Mouse (Mus musculus) lung, postnatal 36 days (tissue): Measurements from ENCODE around the gene Lzts2.
A peak's percentile ranks its signal among the peaks of the same experiment; 100 is the strongest.

ENCODE experiments used
- DNase-seq: peaks from one replicate; pipeline ENCODE4 v3.0.0; 2022; ENCODE audit warnings: mixed read lengths

Gene Lzts2

GRCm38 (mm10) chr19:45014335-45014971 lies at the start of gene Lzts2:
TSS of gene Lzts2 (plus strand) at chr19:45014414.
- DNase-seq = peak; percentile 54

GRCm38 (mm10) chr19:44965978-44966377 lies 48.2 kb upstream of the Lzts2 start:
- DNase-seq = no peak

GRCm38 (mm10) chr19:44968329-44968728 lies 45.9 kb upstream of the Lzts2 start:
- DNase-seq = no peak

- DNase-seq = no peak
These were observed 37.6 kb upstream of the Lzts2 start for GRCm38 (mm10) chr19:44976636-44977035.

DNA sequence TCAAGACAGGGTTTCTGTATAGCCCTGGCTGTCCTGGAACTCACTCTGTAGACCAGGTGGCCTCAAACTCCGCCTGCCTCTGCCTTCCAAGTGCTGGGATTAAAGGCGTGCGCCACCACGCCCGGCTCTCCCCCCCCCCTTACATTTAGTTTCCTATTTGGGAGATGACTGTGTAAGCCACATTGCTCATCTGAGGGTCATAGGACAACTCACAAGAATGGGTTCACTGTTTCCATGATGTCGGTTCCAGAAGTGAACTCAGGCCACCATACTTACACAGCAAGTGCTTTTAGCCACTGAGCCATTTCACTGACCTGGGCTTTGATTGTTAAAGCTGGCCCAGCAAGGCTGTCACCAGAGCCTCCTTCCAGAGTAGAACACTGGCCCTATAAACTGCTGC lies 37.1 kb upstream of the Lzts2 start:
- no peak for DNase-seq

DNA sequence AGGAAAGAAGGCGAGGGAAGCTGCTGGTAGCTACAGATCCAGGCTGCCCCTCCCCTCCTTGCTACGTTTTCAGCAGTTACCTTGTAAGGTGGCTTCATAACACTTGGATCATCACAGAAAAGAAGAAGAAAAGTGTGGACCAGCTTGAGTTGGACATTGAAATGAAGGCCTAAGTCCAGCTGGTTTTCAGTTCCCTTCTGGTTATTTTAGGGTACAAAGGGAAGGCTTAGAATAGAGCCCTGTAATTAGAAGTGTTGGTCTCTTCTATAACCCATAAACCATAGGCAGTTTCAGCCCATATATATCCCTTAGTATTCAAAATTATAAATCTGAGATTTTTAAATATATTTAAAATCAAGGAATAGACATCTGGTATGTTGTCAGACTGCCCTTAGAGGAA lies 33.4 kb upstream of the Lzts2 start:
- DNase-seq = no peak

DNA sequence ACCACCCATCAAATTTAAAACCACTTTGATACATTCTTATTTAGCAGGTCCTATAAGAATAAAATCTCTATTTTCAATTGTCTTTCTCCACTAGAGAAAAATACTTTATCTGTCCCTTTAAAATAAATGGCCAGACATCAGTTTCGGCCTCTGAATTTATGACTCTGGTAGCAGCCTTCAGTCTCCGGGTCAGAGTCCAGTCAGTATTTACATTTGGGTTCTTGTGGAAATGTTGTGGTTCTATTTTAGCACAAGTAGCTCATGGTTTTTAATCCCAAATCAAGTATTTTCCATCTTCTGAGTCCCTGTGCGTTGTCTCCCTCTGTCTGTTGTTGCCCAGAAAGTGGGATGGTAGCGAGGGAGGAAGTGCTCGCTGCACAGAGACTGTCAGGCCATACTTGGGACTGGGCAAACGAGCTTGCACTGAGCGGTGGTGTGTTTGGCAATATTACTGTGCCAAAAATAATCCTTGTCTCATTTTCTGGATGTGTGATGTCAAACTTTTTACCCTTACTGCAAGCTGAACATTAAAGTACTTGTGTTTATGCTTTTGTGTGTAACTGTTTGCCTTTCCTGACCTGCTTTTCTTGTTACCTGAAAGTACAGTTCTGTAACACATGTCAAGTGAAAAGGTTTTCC lies 31.6 kb upstream of the Lzts2 start:
- DNase-seq = no peak

DNA sequence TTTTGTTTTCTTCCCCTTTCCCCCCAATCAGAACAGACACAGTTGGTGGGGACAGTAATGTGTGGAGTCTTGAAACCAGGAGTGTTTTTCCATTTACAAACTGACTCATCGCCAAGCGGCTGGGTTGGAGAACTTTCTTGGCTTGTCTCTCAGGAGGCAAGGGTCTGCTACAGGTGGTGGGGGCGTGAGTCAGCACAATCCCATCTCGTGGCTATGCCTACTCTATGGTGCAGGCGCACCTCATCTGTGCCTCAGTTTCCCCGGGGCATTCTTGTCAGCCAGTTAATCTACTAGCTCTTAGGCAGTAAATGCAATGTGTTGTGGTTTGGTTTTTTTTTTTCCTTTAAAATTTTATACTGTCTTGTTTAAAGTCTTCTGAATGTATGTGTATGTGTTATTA lies 30.8 kb upstream of the Lzts2 start:
- no peak for DNase-seq

DNA sequence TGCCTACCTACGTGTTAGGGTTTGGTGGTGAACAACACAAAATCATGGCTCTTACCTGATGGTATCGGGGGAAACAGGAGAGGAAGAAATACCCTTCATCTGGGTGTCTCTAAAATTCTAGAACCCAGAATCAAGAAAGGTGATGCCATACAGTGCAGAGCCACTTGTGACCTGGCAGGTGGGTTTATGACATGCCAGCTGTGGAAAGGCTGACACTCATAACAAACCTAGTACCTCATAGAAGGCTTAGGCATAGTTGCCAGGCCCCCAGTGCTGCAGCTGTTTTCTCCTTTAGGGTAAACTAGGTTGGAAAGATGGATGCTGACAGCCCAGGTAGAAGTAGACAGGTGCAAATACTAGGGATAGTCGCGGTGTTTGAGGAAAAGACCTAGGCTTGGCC lies 29.8 kb upstream of the Lzts2 start:
- no peak for DNase-seq

DNA sequence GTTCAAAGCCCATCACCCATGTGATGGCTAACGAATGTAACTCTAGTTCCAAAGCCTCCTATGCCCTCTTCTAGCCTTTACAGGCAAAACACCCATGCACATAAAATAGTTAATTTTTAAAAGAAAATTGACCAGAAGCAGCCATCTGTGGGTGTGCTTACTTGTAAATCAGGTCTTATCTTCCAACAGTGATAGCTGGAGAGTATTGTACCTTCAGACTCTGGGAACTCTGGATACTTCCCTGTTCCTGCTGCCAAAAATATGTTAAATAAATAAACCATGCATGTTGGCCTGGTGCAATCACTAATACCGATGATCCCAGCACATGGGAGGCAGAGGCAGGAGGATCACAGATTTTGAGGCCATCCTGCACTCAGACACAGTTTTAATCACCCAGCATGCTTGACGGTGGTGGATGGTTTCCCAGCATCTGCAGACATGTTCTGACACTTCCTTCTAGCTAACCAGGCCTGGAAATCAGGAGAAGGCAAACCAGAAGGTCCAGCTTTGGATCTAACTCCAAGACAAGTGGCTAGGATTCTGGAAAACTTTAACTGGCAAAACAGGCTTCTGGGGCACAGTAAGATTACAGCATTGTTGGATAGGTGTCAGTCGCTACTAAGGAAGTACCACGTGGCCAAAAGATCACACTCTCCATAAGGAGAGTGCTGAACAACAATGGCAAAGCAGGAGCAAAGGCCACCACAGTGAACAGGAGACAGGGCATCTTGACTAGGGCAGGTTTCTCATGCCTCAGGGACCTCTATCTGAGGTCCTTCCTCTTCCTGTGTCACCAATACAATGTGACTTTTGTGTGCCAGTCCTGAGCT lies 28.8 kb upstream of the Lzts2 start:
- DNase-seq = no peak

GRCm38 (mm10) chr19:44987004-44987403 lies 27.2 kb upstream of the Lzts2 start:
- no peak for DNase-seq

- DNase-seq = no peak
These were observed 26.4 kb upstream of the Lzts2 start for GRCm38 (mm10) chr19:44987851-44988250.

DNA sequence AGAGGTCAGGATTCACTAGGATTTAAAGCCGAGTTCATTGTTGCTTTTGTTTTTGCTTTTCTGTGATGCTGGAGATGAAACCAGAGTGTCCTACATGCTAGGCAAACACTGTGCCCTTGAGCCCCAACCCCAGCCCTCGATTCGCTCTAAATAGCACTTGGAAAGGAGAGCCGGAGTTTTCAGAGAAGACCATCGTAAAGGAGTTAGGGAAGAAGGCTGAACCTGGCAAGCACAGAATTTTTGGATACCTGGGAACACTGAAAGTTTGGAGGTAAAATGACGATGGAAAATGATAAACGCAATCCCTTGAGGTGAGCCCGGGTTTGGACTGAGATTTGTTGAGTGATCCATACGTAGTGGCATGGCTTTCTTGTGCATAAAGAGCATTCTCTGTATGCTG lies 25.9 kb upstream of the Lzts2 start:
- DNase-seq = no peak

DNA sequence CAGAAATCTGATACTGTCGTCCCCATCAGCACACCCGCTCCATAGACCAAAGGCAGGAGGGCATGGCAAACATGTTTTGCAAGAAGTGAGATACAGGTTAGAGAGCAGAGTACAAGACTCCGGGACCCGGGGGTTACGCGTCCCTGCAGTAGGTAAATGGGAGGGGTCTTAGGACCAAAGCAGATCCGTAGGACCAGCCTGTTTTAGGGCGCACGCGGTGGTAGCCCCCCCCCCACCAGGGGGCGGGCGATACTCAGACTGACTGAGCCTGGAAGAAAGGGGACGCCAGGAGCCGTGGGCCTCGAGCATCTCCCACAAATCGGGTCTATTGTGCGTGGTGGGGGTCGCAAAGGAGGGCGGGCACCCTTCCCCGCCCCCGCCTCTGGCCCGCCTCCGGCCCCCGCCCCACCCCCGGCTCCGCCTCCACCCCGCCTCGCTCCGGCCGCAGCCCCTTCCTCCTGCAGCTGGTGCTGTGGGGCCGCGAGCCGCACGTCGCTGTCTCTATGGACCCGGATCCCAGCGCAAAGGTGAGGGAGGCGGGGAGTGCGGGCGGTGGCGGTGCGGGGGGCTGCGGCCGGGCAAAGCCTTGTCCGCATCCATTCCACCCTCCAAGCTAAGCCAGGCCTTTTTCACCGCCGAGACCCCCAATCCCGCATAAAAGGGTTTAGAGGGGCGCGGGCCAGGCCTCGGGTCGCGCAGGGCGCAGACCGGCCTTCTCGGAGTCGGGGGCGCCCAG lies 25.2 kb upstream of the Lzts2 start, which contains the start of gene Sema4g:
Gene Sema4g, plus strand, starts transcription at position 271 of the 736 bp plus-strand sequence.
- peak; percentile 30 for DNase-seq

- DNase-seq = no peak
These were observed 24.4 kb upstream of the Lzts2 start for GRCm38 (mm10) chr19:44989567-44990495.

GRCm38 (mm10) chr19:44991031-44991430 lies 23.2 kb upstream of the Lzts2 start:
- DNase-seq = no peak

GRCm38 (mm10) chr19:44992246-44992645 lies 22.0 kb upstream of the Lzts2 start:
- DNase-seq = no peak

DNA sequence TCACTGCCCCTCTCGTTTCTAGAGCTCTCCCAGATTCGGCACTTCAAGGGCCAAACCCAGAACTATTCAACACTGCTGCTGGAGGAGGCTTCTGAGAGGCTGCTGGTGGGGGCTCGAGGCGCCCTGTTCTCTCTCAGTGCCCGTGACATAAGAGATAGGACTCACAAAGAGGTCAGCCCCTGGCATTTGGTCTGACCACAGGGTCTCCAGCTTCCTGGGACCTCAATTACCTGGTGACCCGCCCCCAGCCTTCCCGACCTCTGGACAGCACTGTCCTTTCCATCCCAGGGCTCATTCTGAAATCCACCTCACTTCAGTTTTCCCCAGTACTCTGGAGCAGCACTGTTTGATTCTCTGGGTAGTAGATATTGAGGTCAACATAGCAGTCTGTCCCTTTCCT lies 21.5 kb upstream of the Lzts2 start:
- no peak for DNase-seq

DNA sequence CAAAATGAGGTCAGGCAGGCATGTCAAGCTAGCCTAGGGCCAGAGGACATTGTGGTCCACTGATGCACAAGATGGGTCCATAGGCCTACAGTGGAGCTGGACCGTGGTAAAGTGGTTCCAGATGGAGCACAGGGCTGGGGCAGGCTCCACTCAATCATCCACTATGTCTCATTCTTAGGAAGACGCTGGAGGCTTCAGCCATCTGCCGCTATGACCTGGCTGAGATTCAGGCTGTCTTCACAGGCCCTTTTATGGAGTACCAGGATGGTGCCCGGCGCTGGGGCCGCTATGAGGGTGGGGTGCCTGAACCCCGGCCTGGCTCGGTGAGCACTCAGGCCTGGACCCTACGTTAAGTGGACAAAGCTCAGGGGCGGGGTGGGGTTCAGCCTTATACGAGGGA lies 16.4 kb upstream of the Lzts2 start:
- no peak for DNase-seq

- DNase-seq = no peak
These were observed 14.6 kb upstream of the Lzts2 start for GRCm38 (mm10) chr19:44999647-45000046.

DNA sequence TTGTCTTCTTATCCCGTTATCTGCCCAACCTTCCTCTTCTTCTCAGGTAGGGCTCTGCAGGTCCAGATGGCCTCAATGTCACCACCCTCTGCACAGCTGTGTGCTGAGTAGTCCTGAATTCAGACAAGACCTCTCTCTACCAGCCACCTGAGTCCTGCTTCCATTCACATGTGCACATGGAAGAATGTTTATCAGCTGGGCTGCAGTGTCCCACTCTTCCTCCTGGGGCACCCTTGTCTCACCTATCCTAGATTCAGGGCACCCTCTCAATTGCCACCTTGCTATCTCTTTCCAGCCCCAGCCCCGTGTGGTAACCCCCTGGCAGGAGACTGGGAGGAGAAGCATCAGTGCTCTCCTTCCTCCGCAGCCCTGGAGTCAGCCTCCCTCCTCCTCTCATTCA lies 11.9 kb upstream of the Lzts2 start:
- no peak for DNase-seq
